Mouse (Mus musculus) liver, embryonic 14.5 days (tissue): ENCODE results near the gene Nfkbid.

Experiments
- CTCF ChIP-seq: IDR thresholded peaks from 2 replicates; pipeline ENCODE4 v1.5.1; 2016; ENCODE audit warnings: antibody characterized with exemption, low read depth, control low read depth
- EP300 ChIP-seq: IDR thresholded peaks from 2 replicates; pipeline ENCODE4 v1.6.1; 2016; ENCODE audit warnings: antibody characterized with exemption, low read depth

GRCm38 (mm10) chr7:30463996-30464395, 42.5 kb downstream of the Nfkbid start:
- TF ChIP-seq CTCF (no peak), EP300 (no peak)
